Mouse (Mus musculus) heart, postnatal 14 days (tissue): Measurements from ENCODE around the gene Taar8c. TPM values are rescaled to one million over a fixed set of nuclear protein-coding genes. Genes with fewer than 3 reads are reported as not detected.
"Not testable (repeated sequence)": the region's sequence is repeated elsewhere in the genome, so short reads cannot be mapped to it uniquely, and the experiment has no call there.

Experiments used
- DNase-seq, 2 experiments: peaks; one replicate each; pipeline ENCODE4 v3.0.0; 2021 to 2022
- intact Hi-C: fragments of 180-260 bp; cut with DNase I; formaldehyde crosslinking; loops from one replicate; pipeline ENCODE4 v1.15.1; 2025
- long read RNA-seq, 2 experiments: library from polyadenylated mRNA; stranded (forward); transcript quantifications; one replicate each; pipeline ENCODE4 v2.0.0; 2021
- total RNA-seq, 2 experiments: library from RNA; stranded (reverse); gene quantifications; 2 replicates each; pipeline ENCODE4 v1.2.3; 2021

The Taar8c gene
- total RNA-seq = not detected
- long read RNA-seq, experiment 1 = 0 reads
- long read RNA-seq, experiment 2 = 0 reads

- DNase-seq, intact Hi-C loops: not testable (repeated sequence)
These were observed at the start of gene Taar8c for GRCm38 (mm10) chr10:24101812-24102211. Gene Taar8c, minus strand, starts transcription at chr10:24101912.

DNA sequence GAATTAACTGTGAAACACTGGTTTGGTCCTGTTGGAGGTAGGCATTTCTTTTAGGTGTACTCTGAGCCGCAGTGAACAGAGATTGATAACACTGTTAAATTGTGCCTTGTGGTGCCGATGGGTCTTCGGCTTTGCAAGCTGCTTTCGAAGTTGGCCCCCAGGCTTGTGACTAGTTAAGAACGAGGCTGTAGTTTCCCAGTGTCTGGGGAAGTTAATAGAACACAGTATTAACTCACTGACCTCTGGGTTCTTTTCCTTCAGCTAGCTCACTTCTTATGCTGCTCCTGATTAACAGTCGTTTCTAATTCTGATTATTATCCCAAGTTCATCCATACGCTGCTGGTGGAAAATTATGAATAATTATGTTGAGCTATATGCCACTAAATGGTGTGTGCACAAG, 48.4 kb upstream of the Taar8c start:
- intact Hi-C loops = no loop called here
- DNase-seq = no peak

GRCm38 (mm10) chr10:24149135-24149781, 47.5 kb upstream of the Taar8c start, which contains the start of gene Stx7:
Gene Stx7, plus strand, starts transcription at chr10:24149302.
- intact Hi-C loops = no loop called here
- DNase-seq = peak; percentile 95 to 96

GRCm38 (mm10) chr10:24142735-24143134, 41.0 kb upstream of the Taar8c start:
- no peak for DNase-seq
- intact Hi-C loops = no loop called here

- intact Hi-C loops = no loop called here
- no peak for DNase-seq
These were observed 37.0 kb upstream of the Taar8c start for GRCm38 (mm10) chr10:24138623-24139261.

DNA sequence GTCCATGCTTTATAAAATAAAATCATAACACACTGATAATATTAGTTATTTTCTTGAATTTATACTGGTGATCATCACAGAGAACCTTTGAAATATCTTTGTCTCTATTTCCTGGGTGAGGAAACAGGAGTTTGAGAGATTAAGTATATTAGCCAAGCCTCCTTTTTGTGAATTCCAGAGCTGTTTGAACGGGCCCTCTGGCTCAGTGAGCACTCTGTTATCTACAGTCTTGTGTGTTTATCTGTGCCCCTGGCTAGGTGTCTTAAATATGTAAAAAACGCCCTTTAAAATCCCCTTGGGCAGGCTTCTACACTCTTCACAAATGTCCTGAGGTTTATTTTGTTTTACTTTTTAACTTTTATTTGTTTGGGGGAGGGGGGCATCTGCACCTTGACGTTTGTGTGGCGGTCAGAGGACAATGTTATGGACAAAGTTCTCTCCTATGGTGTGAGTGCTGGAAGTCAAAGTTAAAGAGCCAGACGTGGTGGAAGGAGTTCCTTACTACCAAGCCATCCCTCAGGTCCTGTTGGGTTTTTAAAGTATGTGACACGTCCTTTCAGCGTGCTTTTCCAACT, 32.4 kb upstream of the Taar8c start:
- DNase-seq = no peak
- intact Hi-C loops = loop anchor here (5.0 kb wide), 1 partner anchor 157 kb away; no protein-coding TSS in a partner anchor

DNA sequence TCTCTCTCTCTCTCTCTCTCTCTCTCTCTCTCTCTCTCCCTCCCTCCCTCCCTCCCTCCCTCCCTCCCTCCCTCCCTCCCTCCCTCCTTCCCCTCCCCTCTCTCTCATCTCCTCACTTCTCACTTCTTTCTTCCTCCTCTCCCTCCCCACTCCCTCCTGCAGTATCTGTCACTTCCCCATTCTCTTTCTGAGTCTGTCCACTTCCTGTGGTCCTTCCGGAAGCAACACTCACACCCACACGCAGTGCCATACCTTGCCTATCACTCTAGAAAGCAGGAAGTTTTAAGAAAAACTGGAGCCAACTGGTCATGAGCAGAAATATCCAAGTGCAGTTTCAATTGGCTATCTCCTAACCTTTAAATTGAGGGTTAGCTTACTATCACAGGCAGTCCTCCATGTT, 31.4 kb upstream of the Taar8c start:
- intact Hi-C loops = loop anchor here (5.0 kb wide), 1 partner anchor 156 kb away; no protein-coding TSS in a partner anchor
- no peak for DNase-seq

DNA sequence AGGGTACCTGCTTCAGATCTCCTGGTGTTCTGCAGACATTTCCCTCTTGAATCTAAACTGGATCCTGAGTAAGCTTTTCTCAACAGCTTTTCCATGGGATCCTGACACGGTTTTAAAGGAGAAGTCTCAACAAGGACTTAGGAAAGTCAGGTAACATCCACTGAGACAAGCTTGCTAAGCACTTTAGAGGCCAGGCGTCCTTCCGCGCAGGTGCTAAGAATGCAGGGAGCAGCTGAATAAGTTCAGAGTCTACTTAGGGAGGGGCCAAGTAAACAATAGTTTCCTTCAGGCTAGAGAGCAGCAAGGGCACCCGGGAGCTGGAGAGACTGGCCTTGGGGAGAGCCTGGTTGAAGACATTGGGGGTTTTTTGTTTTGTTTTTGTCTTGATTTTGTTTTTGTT, 30.6 kb upstream of the Taar8c start:
- no peak for DNase-seq

GRCm38 (mm10) chr10:24131451-24132262, 29.9 kb upstream of the Taar8c start:
- intact Hi-C loops = loop anchor here (2.0 to 5.0 kb wide), 2 partner anchors 154 to 315 kb away; no protein-coding TSS in a partner anchor
- DNase-seq = peak; percentile 34 to 73

More for the DNA sequence above, 30.6 kb upstream of the Taar8c start:
- intact Hi-C loops = loop anchor here (5.0 kb wide), 1 partner anchor 155 kb away; no protein-coding TSS in a partner anchor

GRCm38 (mm10) chr10:24111116-24111778, 9.5 kb upstream of the Taar8c start:
- DNase-seq = peak; percentile 32 to 70
- intact Hi-C loops = loop anchor here (2.0 kb wide), 1 partner anchor 132 kb away; no protein-coding TSS in a partner anchor

DNA sequence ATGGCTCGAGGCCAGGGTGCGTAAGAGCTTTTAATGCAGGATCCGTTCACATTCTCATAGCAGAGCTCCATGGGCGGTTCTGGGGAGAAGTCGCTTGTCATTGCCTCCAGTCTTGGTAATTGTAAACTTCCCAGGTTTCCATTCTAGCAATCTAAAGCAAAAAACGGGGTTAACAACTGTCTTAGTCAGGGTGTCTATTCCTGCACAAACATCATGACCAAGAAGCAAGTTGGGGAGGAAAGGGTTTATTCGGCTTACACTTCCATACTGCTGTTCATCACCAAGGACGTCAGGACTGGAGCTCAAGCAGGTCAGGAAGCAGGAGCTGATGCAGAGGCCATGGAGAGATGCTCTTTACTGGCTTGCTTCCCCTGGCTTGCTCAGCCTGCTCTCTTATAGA, 7.7 kb upstream of the Taar8c start, which contains the start of gene Taar9:
Gene Taar9, minus strand, starts transcription at position 101 of the 400 bp plus-strand sequence.
- intact Hi-C loops = not testable (repeated sequence)

DNA sequence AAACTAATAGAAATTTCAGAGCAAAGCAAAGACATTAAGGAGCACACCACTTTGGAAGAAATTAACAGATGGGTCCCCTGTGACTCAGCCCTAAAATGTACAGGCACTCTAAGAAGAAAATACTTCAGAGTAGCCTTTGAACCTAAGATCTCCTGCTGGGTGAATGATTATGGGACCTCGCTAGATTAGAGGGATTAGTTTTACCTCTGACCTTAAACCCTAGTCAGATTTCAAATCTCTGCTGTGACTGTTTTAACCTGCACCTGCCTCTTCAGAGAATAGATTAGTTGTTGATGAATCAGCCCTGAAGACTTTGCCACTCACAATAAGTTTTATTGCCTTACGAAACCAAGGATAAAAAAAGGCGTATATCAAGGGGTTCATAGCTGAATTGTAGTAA, 6.5 kb upstream of the Taar8c start:
- intact Hi-C loops = no loop called here
- DNase-seq = no peak

More for the DNA sequence above, 7.7 kb upstream of the Taar8c start, which contains the start of gene Taar9:
- DNase-seq = not testable (repeated sequence)

DNA sequence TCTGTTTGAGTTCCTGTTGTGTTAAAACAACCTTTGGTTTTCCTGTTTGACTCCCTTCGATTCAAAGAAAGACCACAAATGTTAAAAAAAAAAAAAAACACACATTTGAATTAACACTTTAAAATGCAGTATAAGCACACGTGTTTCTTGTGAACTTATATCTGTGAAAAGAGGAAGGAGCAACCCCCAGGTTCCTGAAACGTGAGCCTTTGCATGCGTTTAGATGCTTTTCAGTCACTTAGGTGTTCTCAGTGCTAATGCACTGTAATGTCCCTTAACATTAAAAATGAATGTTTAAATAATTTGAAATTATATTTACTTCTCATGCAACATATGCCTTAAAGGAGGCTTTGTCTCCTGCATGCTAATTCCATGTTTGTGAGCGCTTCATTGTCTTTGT, 6.0 kb upstream of the Taar8c start:
- no peak for DNase-seq
- intact Hi-C loops = no loop called here

DNA sequence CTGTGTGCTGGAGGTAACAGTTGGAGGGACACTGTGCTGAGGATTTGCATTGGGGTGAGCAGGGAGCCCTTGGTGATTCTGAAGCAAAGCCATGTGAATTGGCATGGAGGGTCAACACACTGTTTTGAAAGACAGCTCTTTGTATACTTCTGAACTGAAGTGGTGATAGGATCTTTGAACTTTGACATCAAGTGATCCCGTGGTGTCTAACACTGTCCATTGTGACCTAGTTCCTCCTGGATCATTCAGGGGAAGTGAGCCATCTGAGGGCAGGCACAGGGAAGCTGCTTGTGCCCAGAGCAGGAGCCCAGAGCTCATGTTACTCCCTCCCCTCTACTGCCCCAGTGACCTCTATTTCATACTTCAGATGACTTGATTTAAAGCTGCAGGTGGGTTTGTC, 1.6 kb upstream of the Taar8c start:
- DNase-seq, intact Hi-C loops: not testable (repeated sequence)

DNA sequence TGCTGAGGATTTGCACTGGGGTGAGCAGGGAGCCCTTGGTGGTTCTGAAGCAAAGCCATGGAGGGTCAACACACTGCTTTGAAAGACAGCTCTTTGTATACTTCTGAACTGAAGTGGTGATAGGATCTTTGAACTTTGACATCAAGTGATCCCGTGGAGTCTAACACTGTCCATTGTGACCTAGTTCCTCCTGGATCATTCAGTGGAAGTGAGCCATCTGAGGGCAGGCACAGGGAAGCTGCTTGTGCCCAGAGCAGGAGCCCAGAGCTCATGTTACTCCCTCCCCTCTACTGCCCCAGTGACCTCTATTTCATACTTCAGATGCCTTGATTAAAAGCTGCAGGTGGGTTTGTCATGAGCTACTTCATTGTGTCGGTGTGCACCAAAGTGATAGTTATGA, 4.7 kb downstream of the Taar8c start:
- intact Hi-C loops = not testable (repeated sequence)

DNA sequence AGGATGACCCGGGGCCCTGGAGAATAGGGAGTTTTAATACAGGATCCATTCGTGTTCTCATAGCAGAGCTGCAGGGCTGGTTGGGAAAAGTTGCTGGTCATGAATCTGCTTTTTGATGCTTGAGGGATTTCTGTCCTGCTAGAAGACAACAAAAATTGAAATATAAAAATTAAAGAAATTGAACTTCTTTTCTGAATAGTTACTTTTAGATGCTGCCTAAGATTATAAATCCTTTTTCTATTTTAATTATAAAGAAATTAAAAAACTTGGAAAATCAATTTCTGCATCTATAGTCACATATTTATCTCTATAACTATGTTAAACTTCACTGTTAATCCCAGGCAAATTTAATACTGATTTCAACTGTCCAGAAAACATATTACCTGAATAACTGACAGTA, 9.5 kb downstream of the Taar8c start, which contains the start of gene Taar8b:
Gene Taar8b, minus strand, starts transcription at position 101 of the 400 bp plus-strand sequence.
- DNase-seq = no peak
- intact Hi-C loops = no loop called here

More for the DNA sequence above, 4.7 kb downstream of the Taar8c start:
- DNase-seq = not testable (repeated sequence)

DNA sequence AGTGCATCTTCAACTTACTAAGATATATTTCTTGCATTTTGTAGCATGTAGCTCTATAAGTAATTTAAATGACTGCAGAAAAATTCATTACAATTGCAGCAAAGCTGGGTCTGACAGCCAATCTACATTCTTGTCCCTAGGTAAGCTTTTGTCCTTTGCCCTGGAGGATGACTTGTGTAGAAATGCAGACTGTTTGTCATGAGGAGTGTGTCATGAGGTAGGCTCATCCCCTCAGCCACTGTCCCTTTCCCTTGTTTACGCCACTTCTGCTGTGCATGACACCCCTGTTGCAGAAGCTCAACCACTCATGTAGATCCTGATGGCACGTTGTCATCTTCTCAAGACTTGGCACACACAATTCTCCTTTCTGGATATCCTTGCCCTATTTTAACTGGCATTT, 14.5 kb downstream of the Taar8c start:
- DNase-seq = no peak
- intact Hi-C loops = no loop called here

DNA sequence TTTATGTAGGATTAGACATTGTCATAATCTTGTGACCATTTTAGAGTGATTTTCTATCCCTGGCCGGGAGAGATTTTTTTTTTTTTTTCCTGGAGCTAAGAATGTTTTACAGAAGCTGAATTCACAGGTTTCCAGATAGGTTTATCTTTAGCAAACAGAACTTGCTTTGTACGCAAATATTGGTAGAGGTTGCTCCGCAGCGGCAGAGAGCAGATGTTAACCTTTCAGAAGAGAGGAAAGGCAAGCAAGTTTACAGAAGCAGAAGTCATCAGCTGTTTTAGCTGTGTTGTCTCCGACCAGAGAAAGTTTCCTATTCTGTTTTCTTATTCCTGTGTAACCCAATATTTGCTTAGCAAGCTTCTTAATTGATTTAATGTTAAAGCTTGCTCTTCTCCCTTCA, 15.2 kb downstream of the Taar8c start:
- intact Hi-C loops = no loop called here
- DNase-seq = no peak

DNA sequence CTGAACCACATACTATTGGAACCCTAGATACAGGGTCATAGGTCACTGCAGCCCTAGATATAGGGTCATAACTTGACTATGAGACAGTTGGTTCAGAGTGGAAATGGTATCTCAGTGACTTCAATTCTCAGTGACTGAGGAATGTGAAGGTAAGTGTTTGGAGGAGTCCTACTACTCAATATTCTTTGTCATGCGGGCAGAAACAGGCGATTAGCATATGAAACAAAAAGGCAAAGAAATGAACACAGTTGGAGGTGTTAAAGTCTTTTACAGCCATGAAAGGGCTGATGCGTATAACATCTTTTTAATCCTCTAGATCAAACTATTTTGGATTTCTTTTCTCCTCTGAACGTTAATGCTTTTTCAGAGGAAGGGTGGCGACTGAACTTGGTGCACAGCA, 15.8 kb downstream of the Taar8c start:
- no peak for DNase-seq
- intact Hi-C loops = no loop called here

DNA sequence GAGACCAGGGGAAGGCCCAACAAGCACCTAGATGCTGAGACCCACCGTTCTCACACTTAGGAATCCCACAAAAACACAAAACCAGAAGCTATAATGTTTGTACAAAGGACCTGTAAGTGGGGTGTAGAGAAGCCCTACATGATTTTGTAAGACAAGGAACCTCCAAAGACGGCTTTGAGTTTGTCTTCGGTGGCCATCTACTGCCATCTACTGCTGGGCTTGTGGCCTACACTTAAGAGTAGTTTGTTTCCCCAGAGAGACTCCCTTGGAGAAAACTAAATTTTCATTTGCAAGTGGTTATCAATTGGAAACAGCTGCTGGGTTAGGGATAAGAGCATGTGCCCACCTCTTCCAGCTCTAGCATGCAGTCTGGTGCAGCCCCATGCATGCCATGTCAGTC, 21.5 kb downstream of the Taar8c start:
- intact Hi-C loops = loop anchor here (2.0 to 5.0 kb wide), 2 partner anchors 101 to 268 kb away; no protein-coding TSS in a partner anchor
- DNase-seq = peak; percentile 25 to 58
